Mouse (Mus musculus) c-Kit-positive CD71-positive TER-119-positive erythroid progenitor cells, embryonic 14.5 days (primary cell): ENCODE measurements at regions not wholly inside any gene's neighbourhood (a gene's known extent, or its start where the extent isn't known, plus 50 kb on each side); places are given as distances from the start of the nearest gene placed in this dataset.

Experiments
- DNase-seq: peaks from one replicate; pipeline ENCODE4 v3.0.0-alpha.2; 2013; ENCODE audit warnings: low spot score

DNA sequence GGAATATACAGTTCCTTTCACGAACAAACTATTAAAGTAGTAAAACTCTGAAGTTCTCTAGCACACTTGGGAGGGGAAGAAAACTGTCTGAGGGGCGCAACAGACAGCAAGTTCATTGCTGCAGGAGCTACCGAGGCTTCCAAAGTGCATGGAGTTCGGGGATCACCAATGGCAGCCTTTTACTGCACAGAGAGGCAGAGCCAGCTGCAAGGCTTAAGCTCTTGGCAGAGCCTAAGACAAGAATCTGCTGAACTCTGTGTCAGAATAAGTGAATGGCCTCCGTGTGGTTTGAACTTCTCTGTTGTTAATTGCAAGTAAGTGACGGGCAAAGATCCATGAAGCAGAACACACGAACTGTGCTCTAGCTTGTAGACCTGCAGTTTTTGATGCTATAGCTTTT is 656.2 kb downstream of the Slc16a7 start:
- DNase-seq, result no peak

- no peak for DNase-seq
Observed at GRCm38 (mm10) chr10:124732342-124732741, 656.9 kb downstream of the Slc16a7 start.

- no peak for DNase-seq
Observed at GRCm38 (mm10) chr10:124731219-124731836, 657.9 kb downstream of the Slc16a7 start.

DNA sequence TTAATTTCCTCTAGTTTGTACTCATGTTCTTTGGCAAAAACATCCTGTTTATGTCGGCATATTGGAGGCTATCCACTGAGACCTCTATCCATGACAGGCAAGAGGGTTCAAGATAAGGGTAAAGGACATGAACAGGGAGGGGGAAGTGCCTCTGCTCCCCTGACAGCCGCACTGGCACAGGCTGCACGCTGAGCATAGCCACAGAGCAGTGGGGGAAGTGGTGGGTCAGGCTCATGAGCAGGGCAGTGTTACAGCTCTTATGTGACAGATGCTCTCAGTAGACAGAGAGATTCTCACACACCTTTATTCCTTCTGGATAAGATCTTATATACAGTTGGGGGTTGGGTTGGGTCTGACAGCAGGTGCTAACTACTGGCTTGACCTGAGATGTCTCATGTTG is 676.6 kb downstream of the Slc16a7 start:
- DNase-seq, result no peak

GRCm38 (mm10) chr10:124710954-124711353 is 678.3 kb downstream of the Slc16a7 start:
- no peak for DNase-seq

GRCm38 (mm10) chr10:124709832-124710231 is 679.4 kb downstream of the Slc16a7 start:
- peak; percentile 11 for DNase-seq

GRCm38 (mm10) chr10:124706642-124707041 is 682.6 kb downstream of the Slc16a7 start:
- no peak for DNase-seq
